In genomic region chr10:71218228-71218892, GRCm38 (mm10) we compare ENCODE assay signal across 8 mouse cellular contexts. TPM values are rescaled to one million over a fixed set of nuclear protein-coding genes. Genes with fewer than 3 reads are reported as not detected.
DNase-seq lines count a peak whose midpoint lies in the region; ATAC-seq lines count a peak whose summit lies in the region.

No protein-coding gene starts in this region.

- no peak overlapping the region for H3K27ac ChIP-seq in embryonic facial prominence, embryonic 10.5 days (replicated peaks)
- no peak overlapping the region for H3K27ac ChIP-seq in midbrain, embryonic 14.5 days (replicated peaks; ENCODE audit: low read depth, low read length)

- H3K4me3 ChIP-seq in embryonic facial prominence, embryonic 10.5 days: no peak overlapping the region
- H3K4me3 ChIP-seq in midbrain, embryonic 14.5 days (replicated peaks; ENCODE audit: low read depth, low read length): no peak overlapping the region

- H3K4me2 ChIP-seq in midbrain, embryonic 14.5 days (ENCODE audit: low read length): peak overlapping the region; percentile 37; the same call in 1 of the 2 replicates

- H3K4me1 ChIP-seq in embryonic facial prominence, embryonic 10.5 days: 0 out of 2 replicates have a peak, but pooled peaks cover 5% of the 10 kb centered on the region
- H3K4me1 ChIP-seq in midbrain, embryonic 14.5 days (ENCODE audit: control insufficient read depth, insufficient read depth, low read length): no peaks in the 10 kb centered on the region

- 24% methylated on average over 8 of the region's 8 CpGs for WGBS in embryonic facial prominence, embryonic 10.5 days
- WGBS in midbrain, embryonic 14.5 days: 18% methylated on average over 8 of the region's 8 CpGs

- peak; percentile 75; the same call in 1 of the 2 replicates for ATAC-seq in midbrain, embryonic 14.5 days (ENCODE audit: low FRiP score, low TSS enrichment)

- 0 out of 2 replicates have a peak, but pooled peaks cover 4% of the 10 kb centered on the region for H3K9me3 ChIP-seq in embryonic facial prominence, embryonic 10.5 days
- H3K9me3 ChIP-seq in midbrain, embryonic 14.5 days (ENCODE audit: control insufficient read depth, low read length): no peaks in the 10 kb centered on the region

- DNase-seq in 3134 (ENCODE audit: extremely low read depth, insufficient read length, low spot score): peak; percentile 28
- peak; percentile 86 for DNase-seq in adrenal gland, postnatal 10 days
- peak; percentile 80 for DNase-seq in embryonic facial prominence, embryonic 10.5 days (ENCODE audit: low spot score)
- DNase-seq in heart, adult 11 months: peak; percentile 95
- peak; percentile 60 for DNase-seq in kidney, adult 11 months
- peak; percentile 84 for DNase-seq in left cerebral cortex, postnatal 4 days
- peak; percentile 92 for DNase-seq in midbrain, embryonic 14.5 days
- DNase-seq in spleen, adult 18-20 months: peak; percentile 26 to 62

- H3K27me3 ChIP-seq in embryonic facial prominence, embryonic 10.5 days (replicated peaks; ENCODE audit: low read depth, poor library complexity, severe bottlenecking): no peaks in the 10 kb centered on the region
- H3K27me3 ChIP-seq in midbrain, embryonic 14.5 days (ENCODE audit: control insufficient read depth, insufficient read depth, low read length): no peaks in the 10 kb centered on the region

- intact Hi-C loops in left cerebral cortex, postnatal 4 days (cut with DNase I): loop anchor here (5.0 to 10.0 kb wide), 4 partner anchors 104 to 404 kb away; no protein-coding TSS in a partner anchor

- peaks cover 15% of the 10 kb centered on the region for H3K36me3 ChIP-seq in embryonic facial prominence, embryonic 10.5 days (replicated peaks)
- H3K36me3 ChIP-seq in midbrain, embryonic 14.5 days (ENCODE audit: control insufficient read depth, insufficient read depth, low read length): no peaks in the 10 kb centered on the region

- no peak overlapping the region for H3K9ac ChIP-seq in midbrain, embryonic 14.5 days (replicated peaks; ENCODE audit: low read length)

RNA-seq across cellular contexts. Expression of gene Tfam, which starts 19.7 kb away (rescaled TPM):
- total RNA-seq in adrenal gland, postnatal 10 days (2021): 10 to 100 TPM; 71.2 to 72.0 TPM
- 87.8 and 88.0 TPM in 2 replicates for polyA plus RNA-seq in embryonic facial prominence, embryonic 10.5 days (2016; fragmentation: Nextera tagmentation; extraction: Ambion mirVana)
- total RNA-seq in left cerebral cortex, postnatal 4 days (2021): 10 to 100 TPM; 43.4 to 45.3 TPM
- polyA plus RNA-seq in midbrain, embryonic 14.5 days (2014; fragmentation: Nextera tagmentation; extraction: Ambion mirVana): 38.5 and 50.1 TPM in 2 replicates

RNA-seq across cellular contexts. Expression of gene Bicc1, which starts 58.9 kb away (rescaled TPM):
- 10 to 100 TPM; 21.8 to 22.7 TPM for total RNA-seq in adrenal gland, postnatal 10 days (2021)
- 4.2 and 5.2 TPM in 2 replicates for polyA plus RNA-seq in embryonic facial prominence, embryonic 10.5 days (2016; fragmentation: Nextera tagmentation; extraction: Ambion mirVana)
- total RNA-seq in left cerebral cortex, postnatal 4 days (2021): 1 to 10 TPM; 6.9 to 7.0 TPM
- polyA plus RNA-seq in midbrain, embryonic 14.5 days (2014; fragmentation: Nextera tagmentation; extraction: Ambion mirVana): 1.7 and 6.2 TPM in 2 replicates

Comparison
In these comparisons a context has a peak if more than half of its experiments do, and no peak if none do; other contexts are left out.
1. DNase-seq: peak in every context shown above with its lines; median percentile 95 in heart, adult 11 months; 92 in midbrain, embryonic 14.5 days; 86 in adrenal gland, postnatal 10 days; 84 in left cerebral cortex, postnatal 4 days; 80 in embryonic facial prominence, embryonic 10.5 days; 60 in kidney, adult 11 months; 44 in spleen, adult 18-20 months; 28 in 3134.